21 mouse cellular contexts compared by ENCODE assay signal in genomic region chr2:34750245-34750644, GRCm38 (mm10).
"Had no signal": no experiment of that assay in that cellular context is flagged by ENCODE, and none has a peak within 500 bp of the region (broad histone marks: within the 10 kb centered on the region; RNA-seq: fewer than 3 reads in every experiment).

No protein-coding gene starts in this region.

- DNase-seq: kidney, adult 18-20 months; kidney, adult 9 months; kidney, postnatal 14 days; kidney, postnatal 4 days; left cerebral cortex, postnatal 4 days; lung, adult 2 months; lung, postnatal 14 days; lung, postnatal 4 days; right cerebral cortex, adult 18-20 months; right cerebral cortex, postnatal 14 days; right cerebral cortex, postnatal 4 days; thymus, adult 2 months; thymus, postnatal 36 days had no signal

- H3K4me3 ChIP-seq: limb, embryonic 12.5 days; limb, embryonic 15.5 days; midbrain, embryonic 12.5 days; midbrain, embryonic 15.5 days; neural tube, embryonic 12.5 days; neural tube, embryonic 15.5 days had no signal

- ATAC-seq: intestine, embryonic 16.5 days; midbrain, embryonic 15.5 days had no signal

- H3K36me3 ChIP-seq: limb, embryonic 12.5 days; limb, embryonic 15.5 days; midbrain, embryonic 12.5 days; midbrain, embryonic 15.5 days; neural tube, embryonic 12.5 days; neural tube, embryonic 15.5 days had no signal

- H3K27ac ChIP-seq: limb, embryonic 12.5 days; limb, embryonic 15.5 days; midbrain, embryonic 12.5 days; midbrain, embryonic 15.5 days; neural tube, embryonic 12.5 days; neural tube, embryonic 15.5 days; stomach, postnatal 0 days had no signal

- H3K9me3 ChIP-seq: limb, embryonic 12.5 days; limb, embryonic 15.5 days; midbrain, embryonic 12.5 days; midbrain, embryonic 15.5 days; neural tube, embryonic 12.5 days; neural tube, embryonic 15.5 days had no signal

- H3K9ac ChIP-seq: limb, embryonic 12.5 days; limb, embryonic 15.5 days; midbrain, embryonic 12.5 days; midbrain, embryonic 15.5 days; neural tube, embryonic 12.5 days; neural tube, embryonic 15.5 days had no signal

- H3K4me2 ChIP-seq: limb, embryonic 12.5 days; limb, embryonic 15.5 days; midbrain, embryonic 12.5 days; midbrain, embryonic 15.5 days; neural tube, embryonic 12.5 days; neural tube, embryonic 15.5 days had no signal

- H3K27me3 ChIP-seq: limb, embryonic 12.5 days; limb, embryonic 15.5 days; midbrain, embryonic 12.5 days; midbrain, embryonic 15.5 days; neural tube, embryonic 12.5 days; neural tube, embryonic 15.5 days had no signal
